29 mouse cellular contexts compared by ENCODE assay signal in genomic region chr13:13739232-13739631, GRCm38 (mm10). TPM values are rescaled to one million over a fixed set of nuclear protein-coding genes. Genes with fewer than 3 reads are reported as not detected.
DNase-seq lines count a peak whose midpoint lies in the region; ATAC-seq lines count a peak whose summit lies in the region.
"Had no signal": no experiment of that assay in that cellular context is flagged by ENCODE, and none has a peak within 500 bp of the region (broad histone marks: within the 10 kb centered on the region; RNA-seq: fewer than 3 reads in every experiment).

No protein-coding gene starts in this region.

- H3K36me3 ChIP-seq in limb, embryonic 10.5 days: no peaks in the 10 kb centered on the region

- no peaks in the 10 kb centered on the region for H3K4me1 ChIP-seq in limb, embryonic 10.5 days
- H3K4me1 ChIP-seq: embryonic facial prominence, embryonic 13.5 days; embryonic facial prominence, embryonic 15.5 days; forebrain, embryonic 10.5 days; forebrain, embryonic 12.5 days had no signal

- peak; percentile 61 for ATAC-seq in megakaryocyte progenitor cell, adult 5-6 weeks (replicated peaks; ENCODE audit: poor library complexity)
- ATAC-seq: activated CD4-positive, CD25-positive, alpha-beta regulatory T cell, adult 4 months; CD4-positive, CD25-positive, alpha-beta regulatory T cell, adult 4 months; forebrain, embryonic 14.5 days; forebrain, postnatal 0 days; Patski had no signal

- no peaks in the 10 kb centered on the region for H3K9me3 ChIP-seq in limb, embryonic 10.5 days (replicated peaks)
- H3K9me3 ChIP-seq: embryonic facial prominence, embryonic 13.5 days; embryonic facial prominence, embryonic 15.5 days; forebrain, embryonic 12.5 days; G1E had no signal

- no peak overlapping the region for H3K27ac ChIP-seq in limb, embryonic 10.5 days
- H3K27ac ChIP-seq: embryonic facial prominence, embryonic 13.5 days; embryonic facial prominence, embryonic 15.5 days; forebrain, embryonic 10.5 days; forebrain, embryonic 12.5 days had no signal

- peak; percentile 7 for DNase-seq in heart, adult 11 months
- no peak for DNase-seq in heart, adult 18-20 months
- no peak for DNase-seq in limb, embryonic 10.5 days (ENCODE audit: low spot score)
- no peak for DNase-seq in adrenal gland, adult 18-20 months (ENCODE audit: low spot score in 2 of 2)
- DNase-seq: adrenal gland, adult 2 months; adrenal gland, postnatal 10 days; adrenal gland, postnatal 25 days; B cell, adult 2 months; cerebellum, adult 11 months; cerebellum, adult 18-20 months; cerebellum, adult 8-10 months; cerebellum, adult 9-11 months; cerebellum, postnatal 14 days; cerebellum, postnatal 36 days; embryo, embryonic 11 days; forebrain, postnatal 0 days had no signal

- whole genome bisulfite sequencing in limb, embryonic 10.5 days: 98% methylated on average over 4 of the region's 4 CpGs

- H3K27me3 ChIP-seq in limb, embryonic 10.5 days (ENCODE audit: low read depth, poor library complexity, severe bottlenecking): no peaks in the 10 kb centered on the region
- H3K27me3 ChIP-seq: CH12.LX; embryonic facial prominence, embryonic 13.5 days; embryonic facial prominence, embryonic 15.5 days; forebrain, embryonic 12.5 days; Patski had no signal

- no peak overlapping the region for H3K4me3 ChIP-seq in limb, embryonic 10.5 days
- H3K4me3 ChIP-seq: embryonic facial prominence, embryonic 13.5 days; embryonic facial prominence, embryonic 15.5 days; erythroblast, embryonic 14.5 days; forebrain, embryonic 10.5 days; forebrain, embryonic 12.5 days had no signal

RNA-seq across cellular contexts. Expression of gene Gng4, which starts 44.6 kb away (rescaled TPM):
- total RNA-seq in heart, adult 18-20 months (2021): under 1 TPM; 0.37 to 0.39 TPM
- total RNA-seq in megakaryocyte progenitor cell, adult 5-6 weeks (2015): not detected in 2 replicates
- total RNA-seq in megakaryocyte progenitor cell, adult 5-6 weeks (2017): not detected in 2 replicates
- 0.10 and 0.16 TPM in 2 replicates for polyA plus RNA-seq in limb, embryonic 10.5 days (2016; fragmentation: Nextera tagmentation; extraction: Ambion mirVana)
- 10 to 100 TPM; 10.7 to 13.7 TPM for total RNA-seq in adrenal gland, adult 18-20 months (2021)
- total RNA-seq: CH12.LX; common myeloid progenitor, adult 5-6 weeks had no signal
- polyA plus RNA-seq: erythroblast, embryonic 14.5 days; G1E; Patski had no signal

Comparison
In these comparisons a context has a peak if more than half of its experiments do, and no peak if none do; other contexts are left out.
1. RNA of gene Gng4, which starts 44.6 kb away (total RNA-seq): 10.7 to 13.7 TPM in adrenal gland, adult 18-20 months; 0.37 to 0.39 TPM in heart, adult 18-20 months and not detected in megakaryocyte progenitor cell, adult 5-6 weeks; every median in the first group is over 4 times any median in the second.